Mouse (Mus musculus): ENCODE data around the gene Myo7a. TPM values are rescaled to one million over a fixed set of nuclear protein-coding genes. Genes with fewer than 3 reads are reported as not detected.
A peak's percentile ranks its signal among the peaks of the same experiment; 100 is the strongest.

Myo7a gene
- polyA plus RNA-seq (2012; rRNA removed), result 20.3 and 21.0 TPM in 2 replicates

GRCm38 (mm10) chr7:98119179-98119960, at the start of gene Myo7a:
Gene Myo7a, minus strand, starts transcription at chr7:98119524.
- DNase-seq (ENCODE audit: extremely low spot score in 1 of 2, low spot score in 1 of 2), result no peak

- DNase-seq (ENCODE audit: extremely low spot score in 1 of 2, low spot score in 1 of 2), result no peak
These were observed 45.7 kb upstream of the Myo7a start for GRCm38 (mm10) chr7:98164999-98165528.

GRCm38 (mm10) chr7:98164382-98164998, 45.2 kb upstream of the Myo7a start:
- no peak for DNase-seq (ENCODE audit: extremely low spot score in 1 of 2, low spot score in 1 of 2)

GRCm38 (mm10) chr7:98163700-98164099, 44.4 kb upstream of the Myo7a start:
- no peak for DNase-seq (ENCODE audit: extremely low spot score in 1 of 2, low spot score in 1 of 2)

GRCm38 (mm10) chr7:98162239-98162638, 42.9 kb upstream of the Myo7a start:
- no peak for DNase-seq (ENCODE audit: extremely low spot score in 1 of 2, low spot score in 1 of 2)

GRCm38 (mm10) chr7:98160041-98160740, 40.9 kb upstream of the Myo7a start:
- no peak for DNase-seq (ENCODE audit: extremely low spot score in 1 of 2, low spot score in 1 of 2)

- DNase-seq (ENCODE audit: extremely low spot score in 1 of 2, low spot score in 1 of 2), result no peak
These were observed 39.2 kb upstream of the Myo7a start for GRCm38 (mm10) chr7:98158481-98158880.

GRCm38 (mm10) chr7:98157636-98158332, 38.5 kb upstream of the Myo7a start:
- peak in 1 of 2 experiments; percentile 37 for DNase-seq (ENCODE audit: extremely low spot score in 1 of 2, low spot score in 1 of 2)

- DNase-seq (ENCODE audit: extremely low spot score in 1 of 2, low spot score in 1 of 2), result no peak
These were observed 36.9 kb upstream of the Myo7a start for GRCm38 (mm10) chr7:98156280-98156665.

GRCm38 (mm10) chr7:98155546-98156279, 36.4 kb upstream of the Myo7a start:
- DNase-seq (ENCODE audit: extremely low spot score in 1 of 2, low spot score in 1 of 2), result peak in 1 of 2 experiments; percentile 80

GRCm38 (mm10) chr7:98153892-98154291, 34.6 kb upstream of the Myo7a start:
- no peak for DNase-seq (ENCODE audit: extremely low spot score in 1 of 2, low spot score in 1 of 2)

GRCm38 (mm10) chr7:98153345-98153744, 34.0 kb upstream of the Myo7a start:
- no peak for DNase-seq (ENCODE audit: extremely low spot score in 1 of 2, low spot score in 1 of 2)

GRCm38 (mm10) chr7:98152400-98152799, 33.1 kb upstream of the Myo7a start:
- DNase-seq (ENCODE audit: extremely low spot score in 1 of 2, low spot score in 1 of 2), result no peak

GRCm38 (mm10) chr7:98150525-98150924, 31.2 kb upstream of the Myo7a start:
- DNase-seq (ENCODE audit: extremely low spot score in 1 of 2, low spot score in 1 of 2), result no peak

- DNase-seq (ENCODE audit: extremely low spot score in 1 of 2, low spot score in 1 of 2), result no peak
These were observed 30.5 kb upstream of the Myo7a start for GRCm38 (mm10) chr7:98149802-98150201.

- DNase-seq (ENCODE audit: extremely low spot score in 1 of 2, low spot score in 1 of 2), result no peak
These were observed 29.5 kb upstream of the Myo7a start for GRCm38 (mm10) chr7:98148721-98149407.

- no peak for DNase-seq (ENCODE audit: extremely low spot score in 1 of 2, low spot score in 1 of 2)
These were observed 28.4 kb upstream of the Myo7a start for GRCm38 (mm10) chr7:98147766-98148165.

GRCm38 (mm10) chr7:98146447-98146845, 27.1 kb upstream of the Myo7a start:
- DNase-seq (ENCODE audit: extremely low spot score in 1 of 2, low spot score in 1 of 2), result peak in 1 of 2 experiments; percentile 31

GRCm38 (mm10) chr7:98145842-98146446, 26.6 kb upstream of the Myo7a start:
- peak; percentile 28 to 45 for DNase-seq (ENCODE audit: extremely low spot score in 1 of 2, low spot score in 1 of 2)

Measured in frontal cortex, adult 2 months (tissue).